Mouse (Mus musculus) retina, postnatal 1 day (tissue): ENCODE measurements around the gene Gm11634.

ENCODE experiments used
- DNase-seq: peaks from one replicate; pipeline ENCODE4 v3.0.0-alpha.2; 2012

Gene Gm11634

DNA sequence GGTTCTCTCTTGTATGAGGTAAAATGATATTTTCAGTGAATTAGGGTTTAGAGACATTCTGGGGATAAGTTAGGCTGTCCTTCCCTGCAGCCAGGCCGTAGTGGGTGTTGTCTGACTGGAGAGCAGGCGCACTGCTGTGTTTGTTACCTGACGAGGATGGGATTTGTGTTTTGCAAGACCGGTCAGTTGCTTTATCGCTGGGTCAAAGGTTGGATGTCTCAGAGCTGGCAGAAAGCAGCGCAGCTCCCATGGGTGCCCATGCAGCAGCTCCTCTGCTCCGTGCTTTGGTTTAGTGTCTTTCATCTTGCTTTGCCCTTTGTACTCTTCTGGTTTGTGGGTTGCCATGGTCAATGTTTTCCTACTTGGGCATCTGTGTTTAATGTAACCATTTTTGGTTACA is 42.5 kb downstream of the Gm11634 start:
- DNase-seq: no peak

DNA sequence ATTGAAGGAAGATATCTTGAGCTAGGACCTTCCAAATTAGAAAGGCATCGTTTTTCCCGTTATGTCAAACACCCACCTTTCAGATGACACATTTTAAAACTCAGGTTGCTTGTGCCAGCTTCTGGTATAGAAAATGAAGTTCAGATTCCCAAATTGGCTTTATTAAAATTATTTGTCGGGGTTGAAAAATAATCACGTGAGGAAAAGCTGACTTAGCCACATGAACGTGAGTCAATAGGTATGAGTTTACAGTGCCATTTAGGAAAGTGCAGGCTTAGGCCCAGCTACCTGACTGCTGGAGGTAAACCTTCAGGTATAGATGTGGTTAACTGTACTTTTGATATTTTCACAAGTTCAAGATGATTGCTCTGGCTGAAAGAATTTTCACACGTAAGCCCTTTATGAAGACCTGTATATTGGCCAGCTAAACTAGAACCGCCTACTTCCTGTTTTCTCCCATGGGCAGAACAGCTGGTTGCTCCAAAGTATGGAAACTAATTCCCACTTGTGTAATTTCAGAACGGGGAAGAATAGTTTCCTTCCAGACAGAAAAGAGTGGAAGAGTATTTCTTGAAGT is 45.6 kb downstream of the Gm11634 start:
- no peak for DNase-seq

DNA sequence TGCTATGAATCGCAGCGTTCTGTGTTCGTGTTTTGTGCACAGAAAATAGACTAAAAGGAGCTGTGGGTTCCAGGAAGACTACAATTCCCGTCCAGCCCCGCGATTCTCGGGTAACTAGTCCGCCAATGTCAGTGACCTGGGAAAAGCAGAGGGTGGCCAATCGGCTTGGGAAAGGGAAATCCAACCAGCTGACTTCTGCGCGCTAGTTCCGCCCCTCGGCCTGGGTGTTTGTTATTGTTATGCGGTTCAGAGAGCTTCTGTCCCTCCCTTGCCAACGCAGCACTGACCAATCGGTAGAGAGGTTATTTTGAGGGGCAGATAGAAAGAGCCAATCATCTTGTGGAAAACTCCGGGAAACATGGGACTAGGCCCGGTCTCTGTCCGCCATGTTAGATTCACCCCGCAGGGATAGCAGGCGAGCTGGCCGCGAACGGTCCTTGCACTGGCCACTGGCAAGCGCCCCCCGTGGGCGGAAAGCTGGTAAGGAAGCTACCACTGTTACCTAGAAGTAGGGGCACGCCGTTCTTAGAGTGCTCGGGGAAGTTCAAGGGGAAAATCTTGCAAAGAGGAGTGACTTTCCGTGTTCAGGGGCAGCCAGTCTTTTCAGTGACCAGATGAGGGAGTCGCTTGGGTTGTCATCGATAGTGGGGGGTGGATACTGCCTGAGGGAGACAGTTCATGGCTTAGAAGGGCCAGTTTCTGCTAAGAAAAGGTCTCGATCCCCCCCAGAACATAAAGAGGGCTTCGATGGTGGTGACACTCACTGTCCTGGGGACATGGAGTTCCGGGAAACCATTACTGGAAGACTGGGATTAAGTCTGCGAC is 46.4 kb downstream of the Gm11634 start:
- DNase-seq: peak; percentile 100

DNA sequence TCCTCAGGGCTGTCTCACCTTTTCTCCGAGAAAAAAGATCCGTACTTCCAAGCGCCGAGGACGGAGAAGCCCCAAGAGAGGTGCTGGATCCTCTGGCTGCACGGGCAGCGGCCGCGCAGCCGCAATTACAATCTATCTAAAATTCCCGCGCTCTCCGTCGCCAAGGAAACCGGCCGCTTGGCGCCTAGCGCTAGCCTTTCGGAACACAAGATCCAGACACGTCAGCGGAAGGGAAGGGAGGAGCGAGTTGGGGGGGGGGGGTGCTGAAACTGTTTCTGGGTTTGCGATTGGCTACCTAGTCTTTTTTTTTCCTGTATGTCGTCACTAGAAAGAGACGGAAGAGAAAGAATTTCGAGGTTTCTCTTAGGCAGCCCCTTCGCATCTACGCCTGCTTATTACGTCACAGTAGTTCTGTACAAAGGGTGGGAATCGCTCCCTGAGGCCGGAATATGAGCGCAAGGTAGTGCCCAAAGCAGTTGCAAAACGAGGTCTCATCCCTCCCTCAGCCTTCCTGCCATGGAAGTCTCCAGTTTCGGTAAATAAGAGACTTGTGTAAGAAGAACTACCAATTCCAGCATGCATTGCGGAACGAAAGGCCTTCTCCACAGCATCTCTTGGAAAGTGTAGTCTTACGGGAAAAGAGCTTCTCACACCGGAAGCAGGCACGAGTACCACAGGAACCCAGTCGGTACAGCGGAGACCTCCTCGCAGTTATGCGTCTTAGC is 47.1 kb downstream of the Gm11634 start, which contains the start of the genes Brca1 and Nbr1:
Gene Brca1 (minus strand): TSS at position 205 of the 725 bp plus-strand sequence.
Gene Nbr1 (plus strand): TSS at position 399 of the 725 bp plus-strand sequence.
- DNase-seq: peak; percentile 100

DNA sequence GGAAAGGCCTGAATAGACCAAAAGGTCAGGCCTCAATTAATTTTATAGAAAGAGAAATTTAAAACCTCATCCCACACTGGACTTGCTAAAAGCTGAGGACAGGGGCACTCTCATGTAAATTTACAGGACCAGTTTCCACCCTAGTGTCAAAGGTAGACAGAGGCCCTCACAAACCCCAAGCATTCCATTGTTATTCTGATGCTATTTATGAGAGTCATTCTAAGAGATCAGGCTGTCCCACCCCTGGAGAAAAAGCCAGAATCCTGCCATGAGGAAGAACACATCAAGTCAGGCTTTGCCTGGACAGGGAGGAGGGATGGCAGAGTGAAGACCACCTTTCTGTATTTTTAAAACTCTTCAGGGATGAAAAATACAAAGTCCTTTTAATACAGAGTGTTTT is 50.5 kb downstream of the Gm11634 start:
- no peak for DNase-seq

- no peak for DNase-seq
Observed at GRCm38 (mm10) chr11:101544132-101544531, 54.9 kb downstream of the Gm11634 start.
